Mouse (Mus musculus) small intestine, adult 2 months (tissue): ENCODE data around the gene Mum1. TPM values are rescaled to one million over a fixed set of nuclear protein-coding genes. Genes with fewer than 3 reads are reported as not detected.

Experiments used
- H3K27ac ChIP-seq: fragments of 200-500 bp; 2 replicates; pipeline ENCODE4 v1.5.1; 2012; ENCODE audit warnings: low read depth, low read length, control low read depth, inconsistent platforms; ENCODE audit not compliant: insufficient read depth
- H3K27me3 ChIP-seq: fragments of 200-500 bp; 2 replicates; pipeline ENCODE4 v1.6.1; 2012; ENCODE audit warnings: mild to moderate bottlenecking, moderate library complexity, low read length, inconsistent platforms; ENCODE audit not compliant: control insufficient read depth, insufficient read depth
- H3K36me3 ChIP-seq: fragments of 200-500 bp; 2 replicates; pipeline ENCODE4 v1.6.1; 2012; ENCODE audit warnings: mild to moderate bottlenecking, low read length, control low read depth, inconsistent platforms; ENCODE audit not compliant: control insufficient read depth, insufficient read depth
- H3K4me1 ChIP-seq: fragments of 200-500 bp; 2 replicates; pipeline ENCODE4 v1.6.1; 2012; ENCODE audit warnings: low read length, inconsistent platforms, mixed read lengths; ENCODE audit not compliant: control insufficient read depth, insufficient read depth, insufficient read length
- H3K4me3 ChIP-seq: fragments of 200-500 bp; 2 replicates; pipeline ENCODE4 v1.5.1; 2012; ENCODE audit warnings: low read depth, mild to moderate bottlenecking, control low read depth, inconsistent platforms, low read length, moderate library complexity
- CTCF ChIP-seq: fragments of 200-500 bp; IDR thresholded peaks from 2 replicates; pipeline ENCODE4 v1.5.1; 2012; ENCODE audit warnings: low read depth, mild to moderate bottlenecking, control low read depth, inconsistent platforms, low read length, moderate library complexity, mixed read lengths; ENCODE audit not compliant: insufficient replicate concordance, insufficient read length; ENCODE audit errors: extremely low read depth
- POLR2A ChIP-seq: fragments of 200-500 bp; IDR thresholded peaks from 2 replicates; pipeline ENCODE4 v1.6.1; 2012; ENCODE audit warnings: low read depth, mild to moderate bottlenecking, control low read depth, inconsistent platforms, low read length, moderate library complexity
- WGBS: fragments of 180-500 bp; shearing (Covaris S2); methylation state at CpG from one replicate; pipeline ENCODE4 v1.1.7; 2018; 5-methylcytosine and 5-hydroxymethylcytosine counted together
- polyA plus RNA-seq: library from polyadenylated mRNA; depleted of rRNA; stranded (reverse); fragments of >200 nt; gene quantifications from 2 replicates; pipeline ENCODE4 v1.2.3, GENCODE M21; 2012

Mum1 gene
- polyA plus RNA-seq, 1 experiment, result 23.7 TPM

DNA sequence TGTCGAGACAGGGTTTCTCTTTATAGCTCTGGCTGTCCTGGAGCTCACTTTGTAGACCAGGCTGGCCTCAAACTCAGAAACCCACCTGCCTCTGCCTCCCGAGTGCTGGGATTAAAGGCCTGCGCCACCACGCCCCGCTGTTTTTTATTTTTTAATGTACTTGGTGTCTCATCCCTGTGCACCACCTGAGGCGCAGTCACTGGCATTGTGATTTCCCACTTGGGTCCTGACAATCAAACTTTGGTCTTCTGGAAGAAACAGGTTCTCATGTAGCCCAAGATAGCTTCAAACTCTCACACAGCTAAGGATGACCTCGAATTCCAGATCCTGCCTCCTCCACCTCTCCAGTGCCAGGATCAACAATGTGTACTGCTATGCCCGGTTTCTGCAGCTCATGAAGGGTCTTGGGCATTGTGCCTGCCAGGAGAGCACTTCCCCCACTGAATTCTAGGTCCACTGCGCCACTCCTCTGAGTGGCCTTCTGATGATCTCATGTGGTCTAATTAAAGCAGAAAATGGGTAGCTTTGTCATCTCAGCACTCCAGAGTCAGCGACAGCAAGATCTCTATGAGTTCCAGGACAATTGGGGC is 36.6 kb downstream of the Mum1 start:
- 90% methylated on average over 10 of the region's 10 CpGs for WGBS
- Histone ChIP-seq H3K27ac (no peak overlapping the region), H3K4me1 (peaks cover 28% of the 10 kb centered on the region), H3K4me3 (no peak overlapping the region), H3K27me3 (no peaks in the 10 kb centered on the region), H3K36me3 (peaks cover 8% of the 10 kb centered on the region; the same call in 1 of the 2 replicates)
- TF ChIP-seq POLR2A, result no peak
- no peak for TF ChIP-seq CTCF

DNA sequence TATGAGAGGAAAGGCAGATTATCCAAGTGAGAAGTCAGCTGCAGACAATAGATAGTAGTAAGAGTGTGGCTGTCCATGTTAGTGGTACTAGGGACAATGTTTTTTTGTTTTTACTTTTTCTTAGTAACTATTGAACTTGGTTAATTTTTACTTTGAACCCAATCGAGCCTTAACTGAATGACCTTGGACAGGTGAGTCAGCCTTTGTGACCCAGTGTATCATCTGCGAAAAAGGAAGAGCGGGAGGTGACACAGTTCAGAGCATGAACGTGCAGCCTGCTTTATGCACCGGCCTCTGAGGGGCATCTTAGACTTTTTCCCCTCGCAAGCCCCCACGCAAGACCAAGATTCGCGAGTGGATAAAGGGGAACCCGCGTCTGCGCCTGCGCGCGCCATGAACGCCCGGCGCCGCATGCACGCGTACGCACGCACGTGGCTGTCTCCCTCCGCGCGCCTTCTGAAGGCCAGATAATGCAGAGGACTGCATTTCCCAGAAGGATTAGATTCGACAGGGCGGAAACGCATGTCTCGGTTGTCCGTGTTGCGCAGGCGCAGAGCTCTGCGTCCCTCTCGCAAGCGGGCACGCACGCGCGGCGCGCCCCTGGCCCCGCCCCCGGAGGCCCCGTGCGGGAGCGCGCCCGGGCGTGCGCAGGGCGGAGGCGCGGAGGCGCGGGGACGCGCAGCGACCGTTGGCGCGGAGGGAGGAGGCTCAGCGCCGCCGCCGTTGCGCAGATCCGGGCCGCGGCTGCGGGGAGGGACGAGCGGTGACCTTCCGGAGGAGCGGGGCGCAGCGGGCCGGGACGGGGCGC is 38.3 kb downstream of the Mum1 start:
- H3K27me3 ChIP-seq, result no peaks in the 10 kb centered on the region
- H3K4me1 ChIP-seq, result peaks cover 32% of the 10 kb centered on the region
- peak; percentile 63; the same call in 1 of the 2 replicates for TF ChIP-seq POLR2A
- no peak for TF ChIP-seq CTCF
- peak overlapping the region; percentile 93 for H3K4me3 ChIP-seq
- peaks cover 5% of the 10 kb centered on the region; the same call in 1 of the 2 replicates for H3K36me3 ChIP-seq
- under 1% methylated on average over 81 of the region's 81 CpGs for WGBS
- H3K27ac ChIP-seq, result peak overlapping the region; percentile 75

DNA sequence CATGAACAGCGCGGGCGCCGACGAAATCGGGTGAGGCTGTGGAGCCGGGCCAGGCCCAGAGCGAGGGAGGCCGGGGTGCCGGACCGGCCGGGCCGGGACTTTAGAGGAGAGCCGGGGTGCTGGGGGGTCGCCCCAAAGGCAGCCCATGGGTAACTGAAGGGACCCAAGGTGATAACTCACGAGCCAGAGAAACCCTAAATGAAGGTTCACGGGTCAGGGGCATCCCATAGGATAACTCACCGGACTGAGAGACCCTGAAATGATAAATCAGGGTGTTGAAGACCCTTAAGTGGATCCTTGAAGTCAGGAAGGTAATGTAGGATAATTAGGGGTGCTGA is 38.9 kb downstream of the Mum1 start:
- Histone ChIP-seq H3K4me3 (peak overlapping the region; percentile 93), H3K27me3 (no peaks in the 10 kb centered on the region), H3K36me3 (peaks cover 5% of the 10 kb centered on the region; the same call in 1 of the 2 replicates), H3K27ac (peak overlapping the region; percentile 75), H3K4me1 (peaks cover 30% of the 10 kb centered on the region; the same call in 1 of the 2 replicates)
- WGBS, result under 1% methylated on average over 18 of the region's 18 CpGs
- TF ChIP-seq CTCF (no peak), POLR2A (no peak)

DNA sequence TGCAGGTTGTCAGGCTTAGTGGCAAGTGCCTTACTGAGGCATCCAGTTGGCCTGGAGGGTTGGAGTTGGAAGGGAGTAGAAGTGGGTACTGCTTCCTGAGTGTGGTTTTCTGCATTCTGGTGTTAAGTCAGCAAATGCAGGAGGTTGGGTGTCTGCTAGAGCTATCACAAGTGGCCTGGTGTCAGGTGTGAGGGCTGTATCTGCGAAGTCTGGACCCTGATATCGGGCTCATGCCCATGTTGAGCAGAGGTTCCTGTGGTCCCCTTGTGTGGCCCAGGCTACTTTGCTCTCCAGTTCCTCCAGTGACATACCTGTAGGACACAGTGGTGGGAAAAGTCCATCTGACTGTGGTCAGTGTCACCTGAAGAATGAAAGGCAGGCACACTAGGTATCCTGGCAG is 43.9 kb downstream of the Mum1 start:
- H3K4me1 ChIP-seq, result peaks cover 46% of the 10 kb centered on the region
- H3K36me3 ChIP-seq, result peaks cover 18% of the 10 kb centered on the region
- TF ChIP-seq POLR2A (no peak), CTCF (no peak)
- no peak overlapping the region for H3K4me3 ChIP-seq
- 54% methylated on average over 2 of the region's 2 CpGs for WGBS
- no peaks in the 10 kb centered on the region for H3K27me3 ChIP-seq
- peak overlapping the region; percentile 88 for H3K27ac ChIP-seq

DNA sequence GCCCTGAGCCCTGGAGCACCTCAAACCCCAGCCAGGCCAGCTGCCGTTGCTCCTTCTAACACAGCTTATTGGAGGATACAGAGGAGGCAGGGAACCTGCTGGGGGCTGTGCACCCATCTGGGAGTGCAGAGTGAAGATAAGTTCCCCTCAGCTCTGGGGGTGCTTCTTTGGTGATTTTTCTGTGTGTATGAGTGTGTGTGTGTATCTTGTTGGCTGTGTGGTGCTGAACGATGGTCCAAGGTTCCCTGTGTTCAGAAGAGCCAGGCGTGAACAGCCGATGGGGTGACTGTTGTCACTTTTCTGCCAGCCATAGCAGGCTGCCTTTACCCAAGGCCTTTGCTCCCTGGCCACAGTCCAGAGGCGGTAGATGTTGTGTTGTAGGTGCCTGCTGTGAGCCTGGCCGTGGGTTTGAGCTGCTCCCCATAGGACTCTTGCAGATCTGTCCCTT is 44.5 kb downstream of the Mum1 start:
- Histone ChIP-seq H3K4me3 (no peak overlapping the region), H3K4me1 (peaks cover 45% of the 10 kb centered on the region), H3K36me3 (peaks cover 20% of the 10 kb centered on the region), H3K27me3 (no peaks in the 10 kb centered on the region), H3K27ac (peak overlapping the region; percentile 88)
- TF ChIP-seq POLR2A (no peak), CTCF (no peak)
- WGBS, result 12% methylated on average over 6 of the region's 6 CpGs

DNA sequence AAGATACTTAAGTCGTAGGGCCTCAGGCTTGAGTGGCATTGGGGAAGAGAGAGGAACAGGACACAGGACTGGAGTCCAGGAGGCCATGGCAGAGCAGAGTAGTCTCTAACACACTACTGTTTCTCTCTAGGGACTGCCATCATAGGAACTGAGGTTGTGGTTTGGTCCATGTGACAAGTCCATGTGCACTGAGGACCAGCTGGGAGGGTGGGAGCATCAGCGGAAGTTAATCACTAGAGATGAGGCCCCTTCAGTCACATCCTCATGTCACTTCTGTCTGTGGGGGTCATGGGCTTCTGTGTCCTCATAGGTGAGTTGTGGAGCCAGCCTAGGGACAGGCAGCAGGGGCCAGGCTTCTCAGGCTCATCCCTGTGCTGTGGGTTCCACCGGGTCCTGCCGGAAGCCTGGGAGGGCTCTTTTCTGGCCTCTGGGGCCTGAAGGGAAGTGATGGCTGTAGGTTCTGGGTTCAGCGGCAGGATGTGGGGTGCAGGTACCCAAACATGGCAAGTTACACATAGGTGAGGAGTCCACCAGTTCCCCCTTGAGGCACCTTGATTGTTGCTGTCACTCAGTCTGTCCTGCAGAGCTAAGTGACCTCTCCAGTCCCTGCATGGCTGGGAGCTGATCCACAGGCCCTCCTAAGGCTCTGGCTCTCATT is 45.1 kb downstream of the Mum1 start:
- WGBS, result 47% methylated on average over 5 of the region's 5 CpGs
- TF ChIP-seq CTCF (no peak), POLR2A (no peak)
- Histone ChIP-seq H3K4me3 (no peak overlapping the region), H3K36me3 (peaks cover 24% of the 10 kb centered on the region), H3K4me1 (peaks cover 46% of the 10 kb centered on the region), H3K27ac (peak overlapping the region; percentile 85), H3K27me3 (no peaks in the 10 kb centered on the region)

DNA sequence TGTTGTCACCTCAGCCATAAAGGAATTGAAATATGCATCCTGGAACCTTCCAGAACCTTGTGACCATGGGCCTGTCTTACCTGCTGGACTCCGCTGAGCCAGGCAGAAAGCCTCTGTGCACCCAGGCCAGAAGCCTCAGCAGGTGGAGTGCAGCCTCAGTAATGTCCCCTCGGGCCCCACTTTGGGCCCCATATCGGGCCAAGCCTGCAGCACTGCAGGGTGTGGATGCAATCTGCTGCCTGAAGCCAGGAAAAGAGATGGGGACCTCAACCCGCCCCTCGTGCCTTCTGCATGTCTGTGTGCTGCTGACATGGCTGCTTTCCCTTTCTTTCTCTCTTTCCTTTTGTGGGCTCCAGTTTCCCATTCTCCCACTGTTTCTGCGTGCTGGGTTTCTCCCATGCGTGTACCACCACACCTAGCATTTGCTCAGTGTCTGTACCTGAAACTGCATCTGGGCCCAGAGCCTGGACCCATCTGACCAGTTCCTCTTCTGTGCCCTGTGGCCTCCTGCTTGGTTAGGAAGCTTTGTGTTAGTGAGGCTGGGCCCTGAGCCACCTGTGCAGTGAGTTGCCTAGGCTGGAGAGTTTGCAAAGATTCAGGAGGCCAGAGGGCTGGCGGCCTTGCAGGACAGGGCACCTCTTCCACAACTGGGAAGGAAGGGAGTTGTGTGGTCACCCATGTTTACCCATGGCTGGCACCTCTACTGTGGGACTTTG is 45.8 kb downstream of the Mum1 start:
- Histone ChIP-seq H3K36me3 (peaks cover 28% of the 10 kb centered on the region), H3K4me1 (peaks cover 44% of the 10 kb centered on the region), H3K27me3 (no peaks in the 10 kb centered on the region), H3K27ac (no peak overlapping the region), H3K4me3 (no peak overlapping the region)
- WGBS, result 66% methylated on average over 8 of the region's 8 CpGs
- TF ChIP-seq CTCF (no peak), POLR2A (peak; percentile 29; the same call in 1 of the 2 replicates)
